Mouse (Mus musculus) limb, embryonic 14.5 days (tissue): ENCODE data around the gene Aldh5a1. TPM values are rescaled to one million over a fixed set of nuclear protein-coding genes. Genes with fewer than 3 reads are reported as not detected.

ENCODE experiments used
- ATAC-seq: fragments of 200-750 bp; cut with Nextera tagmentation; 2 replicates; pipeline ENCODE4 v1.8.0; 2017; ENCODE audit warnings: low read depth, moderate number of reproducible peaks, moderate TSS enrichment; ENCODE audit not compliant: low FRiP score
- DNase-seq: peaks from one replicate; pipeline ENCODE4 v3.0.0-alpha.2; 2015; ENCODE audit warnings: low spot score
- H3K27ac ChIP-seq: fragments of 300-500 bp; sonication (generic); replicated peaks from 2 replicates; pipeline ENCODE4 v1.5.1; 2014; ENCODE audit warnings: low read depth, mild to moderate bottlenecking, low read length, moderate library complexity, mixed read lengths
- H3K27me3 ChIP-seq: fragments of 300-500 bp; sonication (generic); 2 replicates; pipeline ENCODE4 v1.6.1; 2014; ENCODE audit warnings: low read length, mixed read lengths; ENCODE audit not compliant: control insufficient read depth, insufficient read depth
- H3K36me3 ChIP-seq: fragments of 300-500 bp; sonication (generic); 2 replicates; pipeline ENCODE4 v1.6.1; 2014; ENCODE audit warnings: mild to moderate bottlenecking, low read length, moderate library complexity, mixed read lengths; ENCODE audit not compliant: control insufficient read depth, insufficient read depth
- H3K4me1 ChIP-seq: fragments of 300-500 bp; sonication (generic); 2 replicates; pipeline ENCODE4 v1.6.1; 2014; ENCODE audit warnings: antibody characterized with exemption, low read length, mixed read lengths; ENCODE audit not compliant: control insufficient read depth, insufficient read depth
- H3K4me2 ChIP-seq: fragments of 300-500 bp; sonication (generic); replicated peaks from 2 replicates; pipeline ENCODE4 v1.6.1; 2014; ENCODE audit warnings: low read depth, mild to moderate bottlenecking, low read length, moderate library complexity; ENCODE audit not compliant: severe bottlenecking
- H3K4me3 ChIP-seq: fragments of 300-500 bp; sonication (generic); replicated peaks from 2 replicates; pipeline ENCODE4 v1.5.1; 2014; ENCODE audit warnings: low read length
- H3K9ac ChIP-seq: fragments of 300-500 bp; sonication (generic); 2 replicates; pipeline ENCODE4 v1.6.1; 2014; ENCODE audit warnings: mild to moderate bottlenecking, low read depth, low read length, moderate library complexity; ENCODE audit not compliant: severe bottlenecking
- H3K9me3 ChIP-seq: fragments of 300-500 bp; sonication (generic); 2 replicates; pipeline ENCODE4 v1.6.1; 2016; ENCODE audit warnings: low read length; ENCODE audit not compliant: control insufficient read depth
- POLR2A ChIP-seq: fragments of 200-500 bp; IDR thresholded peaks from 2 replicates; pipeline ENCODE4 v1.8.0; 2012; ENCODE audit warnings: inconsistent platforms, mild to moderate bottlenecking, moderate library complexity, borderline replicate concordance; ENCODE audit not compliant: insufficient read depth, insufficient read length; ENCODE audit errors: extremely low read depth
- WGBS: fragments of 180-500 bp; shearing (Covaris S2); extraction: QIAGEN DNeasy Blood & Tissue Kit; methylation state at CpG from one replicate; pipeline ENCODE4 v1.1.7; 2014; 5-methylcytosine and 5-hydroxymethylcytosine counted together
- polyA plus RNA-seq, 2 experiments: library from polyadenylated mRNA; depleted of rRNA in 1 of 2; stranded (reverse) in 1 of 2; unstranded in 1 of 2; fragments of >200 nt; fragmentation: Nextera tagmentation in 1 of 2; extraction: Ambion mirVana in 1 of 2; gene quantifications; 2 replicates each; pipeline versions ENCODE4 v1.2.1 to v1.2.3; 2012 to 2014

Aldh5a1 gene
- polyA plus RNA-seq, 2 experiments, result 5.5 to 6.7 TPM

- ATAC-seq (no peak), DNase-seq (no peak)
- WGBS, result 88% methylated on average over 4 of the region's 4 CpGs
- Histone ChIP-seq H3K4me3 (no peak overlapping the region), H3K9me3 (no peaks in the 10 kb centered on the region), H3K36me3 (peaks cover 15% of the 10 kb centered on the region), H3K4me2 (no peak overlapping the region), H3K4me1 (no peaks in the 10 kb centered on the region), H3K27ac (no peak overlapping the region), H3K9ac (no peak overlapping the region), H3K27me3 (no peaks in the 10 kb centered on the region)
- TF ChIP-seq POLR2A, result no peak
These were observed 22.5 kb downstream of the Aldh5a1 start for GRCm38 (mm10) chr13:24914915-24915314.

GRCm38 (mm10) chr13:24913576-24913975 is 23.9 kb downstream of the Aldh5a1 start:
- Histone ChIP-seq H3K4me1 (no peaks in the 10 kb centered on the region), H3K27me3 (no peaks in the 10 kb centered on the region), H3K9ac (no peak overlapping the region), H3K4me3 (no peak overlapping the region), H3K9me3 (no peaks in the 10 kb centered on the region), H3K27ac (no peak overlapping the region), H3K36me3 (peaks cover 13% of the 10 kb centered on the region), H3K4me2 (no peak overlapping the region)
- 89% methylated on average over 7 of the region's 7 CpGs for WGBS
- DNase-seq (no peak), ATAC-seq (no peak)
- TF ChIP-seq POLR2A, result no peak

GRCm38 (mm10) chr13:24909112-24909511 is 28.3 kb downstream of the Aldh5a1 start:
- H3K27ac ChIP-seq, result no peak overlapping the region
- no peak for ATAC-seq
- WGBS, result 90% methylated on average over 1 of the region's 1 CpGs
- H3K4me1 ChIP-seq, result no peaks in the 10 kb centered on the region
- H3K9ac ChIP-seq, result no peak overlapping the region
- no peak for DNase-seq
- H3K27me3 ChIP-seq, result no peaks in the 10 kb centered on the region
- no peak overlapping the region for H3K4me3 ChIP-seq
- peaks cover 4% of the 10 kb centered on the region; the same call in 1 of the 2 replicates for H3K36me3 ChIP-seq
- no peak overlapping the region for H3K4me2 ChIP-seq
- TF ChIP-seq POLR2A, result no peak
- no peaks in the 10 kb centered on the region for H3K9me3 ChIP-seq

- Histone ChIP-seq H3K4me1 (no peaks in the 10 kb centered on the region), H3K4me3 (no peak overlapping the region), H3K9ac (no peak overlapping the region), H3K9me3 (no peaks in the 10 kb centered on the region), H3K27me3 (no peaks in the 10 kb centered on the region), H3K36me3 (no peaks in the 10 kb centered on the region; the same call in 1 of the 2 replicates), H3K27ac (no peak overlapping the region), H3K4me2 (no peak overlapping the region)
- TF ChIP-seq POLR2A, result no peak
- ATAC-seq (no peak), DNase-seq (no peak)
- WGBS, result 81% methylated on average over 11 of the region's 11 CpGs
These were observed 30.5 kb downstream of the Aldh5a1 start for GRCm38 (mm10) chr13:24906831-24907570.

GRCm38 (mm10) chr13:24905422-24905821 is 32.0 kb downstream of the Aldh5a1 start:
- no peak for TF ChIP-seq POLR2A
- ATAC-seq (no peak), DNase-seq (no peak)
- H3K4me1 ChIP-seq, result no peaks in the 10 kb centered on the region
- no peak overlapping the region for H3K4me2 ChIP-seq
- H3K27me3 ChIP-seq, result no peaks in the 10 kb centered on the region
- no peak overlapping the region for H3K9ac ChIP-seq
- H3K4me3 ChIP-seq, result no peak overlapping the region
- H3K36me3 ChIP-seq, result no peaks in the 10 kb centered on the region
- WGBS, result 91% methylated on average over 12 of the region's 12 CpGs
- no peak overlapping the region for H3K27ac ChIP-seq
- H3K9me3 ChIP-seq, result no peaks in the 10 kb centered on the region
